Mouse (Mus musculus): ENCODE results near the gene Dynlt1c.
"Not testable (repeated sequence)": the region's sequence is repeated elsewhere in the genome, so short reads cannot be mapped to it uniquely, and the experiment has no call there.

DNA sequence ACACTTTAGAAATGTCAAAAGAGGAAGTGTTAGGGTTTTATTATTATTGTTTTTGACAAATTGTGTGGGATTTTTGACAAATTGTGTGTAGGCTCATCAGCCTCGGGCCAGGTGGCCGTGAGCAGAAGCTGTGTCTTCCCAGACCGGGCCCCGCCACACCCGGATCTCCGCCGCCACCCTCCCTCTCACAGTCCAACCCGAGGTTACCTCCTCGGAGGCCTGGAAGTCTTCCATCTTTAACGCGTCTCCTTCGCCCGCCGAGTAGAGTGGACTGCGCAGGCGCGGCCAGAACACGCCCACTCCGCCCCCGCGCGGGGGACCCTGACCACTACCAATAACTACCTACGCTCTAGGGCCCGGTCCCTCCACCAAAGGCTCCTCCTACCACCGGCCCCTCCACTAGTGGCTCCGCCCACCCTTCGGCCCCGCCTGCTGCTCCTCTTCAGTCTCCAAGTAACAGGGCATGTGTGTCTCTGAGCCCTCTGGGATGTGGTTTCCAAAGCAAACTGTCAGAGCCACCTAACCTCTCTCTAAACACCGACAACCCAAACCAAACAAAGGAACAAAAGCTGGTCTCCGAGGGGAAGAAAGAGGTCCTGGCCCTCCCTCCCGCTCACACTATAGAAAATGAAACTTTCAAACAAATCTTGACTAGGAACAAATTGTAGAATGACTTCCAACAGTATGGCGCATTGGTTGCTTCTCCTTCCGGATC, 54.3 kb downstream of the Dynlt1c start, which contains the start of gene Dynlt1f:
- TF ChIP-seq ZNF384 (IDR thresholded peaks at IDR 0.05; ENCODE audit: low read depth, low read length); MAFK (IDR thresholded peaks at IDR 0.05; ENCODE audit: insufficient read depth, low read depth, low read length); CHD2 (IDR thresholded peaks at IDR 0.05; ENCODE audit: low read depth, low read length); HCFC1 (IDR thresholded peaks at IDR 0.05; ENCODE audit: borderline replicate concordance, insufficient read depth, low read length); ZC3H11A (IDR thresholded peaks at IDR 0.05; ENCODE audit: borderline replicate concordance, low read depth, low read length): not testable (repeated sequence)
